Mouse (Mus musculus) embryo, embryonic 11.5 days (tissue): ENCODE results near the gene Zkscan2.

Source experiments
- DNase-seq: peaks from one replicate; pipeline ENCODE4 v3.0.0-alpha.2; 2012; ENCODE audit warnings: low read depth, low spot score

Zkscan2 gene

DNA sequence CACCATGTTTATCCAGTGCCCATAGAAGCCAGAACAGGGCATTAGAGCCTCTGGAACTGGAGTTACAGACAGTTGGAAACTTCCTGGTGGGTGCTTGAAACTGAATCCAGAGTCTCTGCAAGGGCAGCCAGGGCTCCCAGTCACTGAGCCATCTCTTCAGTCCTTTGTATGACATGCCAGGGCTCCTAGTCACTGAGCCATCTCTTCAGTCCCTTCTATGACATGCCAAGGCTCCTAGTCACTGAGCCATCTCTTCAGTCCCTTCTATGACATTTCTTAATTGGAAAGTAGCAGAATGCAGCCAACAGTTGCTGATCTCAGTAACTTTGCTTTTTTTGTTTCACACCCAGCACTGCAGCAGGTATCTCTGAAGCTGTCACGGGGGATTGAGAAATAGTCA lies 58.2 kb downstream of the Zkscan2 start:
- no peak for DNase-seq

- DNase-seq = no peak
Observed at GRCm38 (mm10) chr7:123431206-123431605, 69.0 kb downstream of the Zkscan2 start.

- DNase-seq = no peak
Observed at GRCm38 (mm10) chr7:123430411-123430705, 69.9 kb downstream of the Zkscan2 start.

- no peak for DNase-seq
Observed at GRCm38 (mm10) chr7:123429624-123430410, 70.4 kb downstream of the Zkscan2 start.
